Mouse (Mus musculus) left cerebral cortex, adult 8-10 months (tissue): Measurements from ENCODE around the gene Pde4b. TPM values are rescaled to one million over a fixed set of nuclear protein-coding genes. Genes with fewer than 3 reads are reported as not detected.
A peak's percentile ranks its signal among the peaks of the same experiment; 100 is the strongest.

Experiments used
- DNase-seq, 2 experiments: peaks; one replicate each; pipeline ENCODE4 v3.0.0; 2022; ENCODE audit warnings: low spot score in 2 of 2
- total RNA-seq, 4 experiments: library from RNA; stranded (reverse); gene quantifications; 2 replicates each; pipeline ENCODE4 v1.2.4; 2022

The Pde4b gene
- total RNA-seq, 4 experiments from 2014 or later: 130 to 148 (median 137) TPM

GRCm38 (mm10) chr4:102603968-102604367 lies 516.6 kb downstream of the Pde4b start:
- DNase-seq: no peak

GRCm38 (mm10) chr4:102605231-102605630 lies 517.9 kb downstream of the Pde4b start:
- no peak for DNase-seq

- no peak for DNase-seq
Observed at GRCm38 (mm10) chr4:102605722-102606341, 518.5 kb downstream of the Pde4b start.

- DNase-seq: no peak
Observed at GRCm38 (mm10) chr4:102606825-102607224, 519.5 kb downstream of the Pde4b start.

GRCm38 (mm10) chr4:102607744-102608416 lies 520.5 kb downstream of the Pde4b start:
- DNase-seq: peak in 1 of 2 experiments; percentile 55

- DNase-seq: no peak
Observed at GRCm38 (mm10) chr4:102612596-102612995, 525.3 kb downstream of the Pde4b start.

GRCm38 (mm10) chr4:102617774-102618173 lies 530.4 kb downstream of the Pde4b start:
- DNase-seq: no peak

- no peak for DNase-seq
Observed at GRCm38 (mm10) chr4:102618609-102619008, 531.3 kb downstream of the Pde4b start.

GRCm38 (mm10) chr4:102620179-102620910 lies 533.0 kb downstream of the Pde4b start:
- no peak for DNase-seq

- no peak for DNase-seq
Observed at GRCm38 (mm10) chr4:102621120-102621519, 533.8 kb downstream of the Pde4b start.

- DNase-seq: no peak
Observed at GRCm38 (mm10) chr4:102622977-102623376, 535.6 kb downstream of the Pde4b start.

- no peak for DNase-seq
Observed at GRCm38 (mm10) chr4:102623789-102624611, 536.7 kb downstream of the Pde4b start.

GRCm38 (mm10) chr4:102624937-102625336 lies 537.6 kb downstream of the Pde4b start:
- DNase-seq: no peak

- DNase-seq: no peak
Observed at GRCm38 (mm10) chr4:102627799-102628198, 540.5 kb downstream of the Pde4b start.

- no peak for DNase-seq
Observed at GRCm38 (mm10) chr4:102629621-102630020, 542.3 kb downstream of the Pde4b start.

GRCm38 (mm10) chr4:102630261-102630660 lies 542.9 kb downstream of the Pde4b start:
- DNase-seq: no peak

GRCm38 (mm10) chr4:102631624-102632023 lies 544.3 kb downstream of the Pde4b start:
- DNase-seq: no peak

GRCm38 (mm10) chr4:102633241-102633640 lies 545.9 kb downstream of the Pde4b start:
- DNase-seq: no peak

- no peak for DNase-seq
Observed at GRCm38 (mm10) chr4:102635258-102635657, 547.9 kb downstream of the Pde4b start.

- no peak for DNase-seq
Observed at GRCm38 (mm10) chr4:102635944-102636343, 548.6 kb downstream of the Pde4b start.

GRCm38 (mm10) chr4:102637348-102637910 lies 550.1 kb downstream of the Pde4b start:
- no peak for DNase-seq
